Mouse (Mus musculus) kidney, postnatal 14 days (tissue): Measurements from ENCODE around the gene Evi5.
A peak's percentile ranks its signal among the peaks of the same experiment; 100 is the strongest.

ENCODE experiments used
- DNase-seq: peaks from one replicate; pipeline ENCODE4 v3.0.0; 2022; ENCODE audit warnings: mixed read lengths

Gene Evi5

DNA sequence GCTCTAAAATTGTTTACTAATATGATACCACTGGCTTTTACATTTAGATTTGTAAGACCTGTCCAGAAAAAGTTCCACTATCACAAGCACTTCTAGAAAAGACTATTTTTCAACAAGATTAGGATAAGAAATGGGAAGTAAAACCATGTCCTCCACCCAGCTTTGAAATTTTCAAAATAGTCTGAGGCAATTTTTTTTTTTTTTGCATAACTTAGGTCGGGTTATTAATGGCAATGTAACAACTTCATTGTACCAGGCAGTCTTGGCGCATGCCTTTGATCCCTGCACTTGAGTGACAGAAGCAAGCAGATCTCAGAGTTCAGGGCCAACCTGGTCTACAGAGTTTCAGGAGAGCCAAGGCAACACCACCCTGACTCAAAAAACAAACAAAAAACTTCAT is 5.2 kb downstream of the Evi5 start:
- DNase-seq: no peak

DNA sequence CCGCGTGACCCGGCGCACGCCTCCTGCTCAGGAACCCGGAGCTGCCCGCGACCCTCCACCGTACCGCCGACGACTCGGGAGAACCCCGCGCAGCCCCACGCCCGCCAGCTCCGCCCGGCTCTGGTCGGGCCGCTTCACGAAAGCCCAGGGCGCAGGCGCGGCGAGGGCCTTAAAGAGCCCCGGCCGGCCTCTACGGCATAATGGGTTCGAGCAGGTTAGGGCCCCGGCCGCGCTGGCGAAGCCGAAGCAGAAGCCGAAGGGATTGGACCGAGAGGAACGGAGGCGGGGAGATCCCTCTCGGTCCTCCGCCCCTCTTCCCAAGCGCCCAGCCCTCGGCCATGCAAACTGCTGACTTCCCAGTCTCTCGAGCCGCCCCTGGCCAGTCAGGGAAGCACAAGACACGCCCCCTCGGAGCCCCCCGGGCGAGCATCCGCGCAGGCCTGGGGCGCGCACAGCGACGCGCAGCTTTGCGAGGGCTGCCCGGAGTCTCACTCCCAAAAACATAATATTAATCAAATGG is 5.9 kb downstream of the Evi5 start:
- peak; percentile 97 for DNase-seq

DNA sequence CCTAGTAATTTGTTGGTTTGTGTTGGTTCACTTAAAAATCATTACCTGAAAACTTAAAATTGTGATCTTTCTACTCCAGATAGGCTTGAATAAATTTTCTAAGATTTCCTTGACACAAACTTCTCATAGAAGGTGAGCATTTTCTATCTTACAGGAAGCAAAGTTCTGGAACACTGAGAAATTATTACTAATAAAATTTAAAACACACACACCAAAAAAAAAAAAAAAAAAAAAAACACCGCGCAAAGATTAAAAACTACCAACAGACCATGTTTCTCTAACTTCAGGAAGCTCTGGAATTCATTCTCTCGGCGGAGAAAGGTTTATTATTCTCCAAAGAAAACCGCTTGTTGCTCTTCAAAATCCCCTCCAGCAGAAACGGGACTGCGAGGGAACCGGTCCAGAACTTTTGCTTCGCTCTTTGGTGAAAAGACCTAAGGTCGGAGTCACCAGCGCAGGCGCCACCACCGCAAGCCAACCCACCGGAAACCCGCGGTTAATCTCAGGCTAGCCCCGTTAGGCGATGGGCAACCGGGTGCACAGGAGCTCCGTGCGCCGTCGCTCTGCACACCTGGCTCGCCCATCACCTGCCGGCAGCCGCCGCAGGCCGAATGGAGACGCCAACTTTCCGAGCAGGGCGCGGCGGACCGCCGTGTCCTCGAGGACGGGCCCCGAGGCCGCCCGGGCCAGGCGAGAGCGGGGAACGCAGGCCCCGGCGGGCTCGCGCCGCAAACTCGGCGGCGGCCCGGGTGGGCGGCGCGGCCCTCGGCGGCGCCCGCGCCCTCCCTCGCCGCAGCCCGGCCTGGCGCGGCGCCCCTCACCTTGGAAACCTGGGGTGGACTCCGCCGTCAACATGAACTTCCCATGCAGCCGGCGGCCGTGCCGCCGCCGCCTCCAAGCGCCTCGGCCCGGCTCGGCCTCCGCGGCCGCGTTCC is 6.7 kb downstream of the Evi5 start:
- peak; percentile 78 for DNase-seq

DNA sequence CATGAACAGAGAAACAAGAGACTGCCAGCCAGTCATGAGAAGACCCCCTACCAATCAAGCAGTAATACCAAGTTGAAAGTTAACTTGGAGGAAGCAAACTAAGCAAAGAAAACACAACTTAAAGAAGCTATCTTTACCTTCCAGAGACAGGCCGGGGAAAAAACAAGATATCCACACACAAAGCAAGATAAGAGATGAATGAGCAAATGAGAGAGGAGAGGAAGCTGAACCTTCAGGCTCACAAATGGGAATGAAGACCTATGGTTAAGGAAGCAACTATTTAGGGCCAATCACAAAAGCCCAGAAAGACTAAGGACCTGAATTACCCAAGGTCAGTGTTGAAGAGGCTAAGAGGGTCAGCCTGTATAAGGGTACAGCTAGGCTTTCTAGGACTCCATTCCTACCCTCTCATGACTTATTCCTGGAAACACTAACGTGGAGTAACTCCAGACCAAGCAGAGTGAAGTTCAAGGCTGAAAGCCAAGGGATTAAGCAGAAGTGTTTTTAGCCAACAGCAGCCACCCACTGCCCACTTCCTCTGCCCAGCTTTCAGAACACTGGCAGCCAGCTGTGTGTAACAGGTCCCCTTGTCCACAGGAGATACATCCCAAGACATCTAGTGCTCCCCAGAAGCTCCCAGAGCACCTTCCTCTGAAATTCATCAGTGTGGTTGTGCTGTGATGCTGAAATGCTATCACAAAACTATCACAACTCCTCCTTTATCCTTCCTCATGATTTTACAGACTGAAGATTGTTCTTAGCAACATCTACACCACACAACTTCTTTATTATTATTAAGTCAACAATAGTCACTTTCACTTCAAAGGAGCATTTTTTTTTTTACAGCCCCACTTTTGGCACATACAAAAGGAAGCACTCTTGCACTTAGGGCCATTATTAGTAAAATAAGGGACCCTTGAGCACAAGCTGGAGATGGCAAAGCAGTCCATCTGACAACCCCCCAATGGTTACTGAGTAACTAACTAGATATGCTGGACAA is 8.5 kb downstream of the Evi5 start:
- peak; percentile 28 for DNase-seq

DNA sequence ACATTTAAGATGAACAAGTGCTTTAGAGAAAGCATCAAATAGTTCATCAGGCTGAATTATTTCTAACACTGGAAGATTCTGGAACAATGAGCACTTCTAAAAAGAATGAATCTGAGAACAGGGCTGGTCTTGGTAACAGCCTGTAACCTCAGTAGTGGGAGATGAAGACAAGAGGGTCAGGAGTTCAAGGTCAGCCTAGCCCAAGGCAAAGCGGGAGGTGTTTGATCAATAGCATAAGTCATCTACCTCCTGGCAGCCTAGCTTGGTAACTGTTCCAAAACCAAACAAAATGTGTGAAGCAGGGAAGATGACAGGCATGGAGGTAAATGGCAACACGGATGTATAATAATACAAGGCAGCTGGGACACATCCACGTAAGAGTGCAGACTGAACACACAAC is 10.9 kb downstream of the Evi5 start:
- no peak for DNase-seq

DNA sequence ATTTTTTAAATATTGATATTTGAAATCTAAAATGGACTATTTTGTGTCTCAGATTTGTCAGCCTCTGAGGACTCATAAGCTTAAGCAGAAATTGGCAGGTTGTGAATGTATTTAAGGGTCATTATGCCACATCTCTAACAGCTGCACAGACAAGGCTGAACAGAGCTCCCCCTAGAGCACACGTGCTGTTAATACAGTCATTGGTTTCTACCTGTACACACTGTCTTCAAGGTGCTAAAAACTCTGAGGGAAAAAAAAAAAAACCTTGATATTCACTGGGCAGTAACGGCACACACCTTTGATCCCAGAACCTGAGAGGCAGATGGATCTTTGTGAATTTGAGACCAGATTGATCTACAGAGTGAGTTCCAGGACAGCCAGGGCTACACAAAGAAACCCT is 15.9 kb downstream of the Evi5 start:
- no peak for DNase-seq

DNA sequence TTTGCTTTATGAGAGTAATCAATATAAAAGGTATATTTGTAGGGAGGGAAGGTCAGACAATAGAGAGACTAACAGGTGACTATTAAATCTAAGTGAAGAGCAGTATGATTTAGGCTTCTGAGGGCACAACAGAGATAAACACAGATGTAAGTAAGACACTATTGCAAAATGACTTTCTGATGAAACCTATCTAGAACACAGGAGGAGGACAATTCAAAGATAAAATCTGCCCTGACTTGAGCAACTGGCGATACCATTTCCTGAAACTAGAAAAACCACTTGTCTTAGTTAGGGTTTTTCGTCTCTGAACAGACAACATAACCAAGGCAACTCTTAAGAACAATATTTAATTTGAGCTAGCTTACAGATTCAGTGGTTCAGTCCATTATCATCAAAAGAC is 19.4 kb downstream of the Evi5 start:
- no peak for DNase-seq

DNA sequence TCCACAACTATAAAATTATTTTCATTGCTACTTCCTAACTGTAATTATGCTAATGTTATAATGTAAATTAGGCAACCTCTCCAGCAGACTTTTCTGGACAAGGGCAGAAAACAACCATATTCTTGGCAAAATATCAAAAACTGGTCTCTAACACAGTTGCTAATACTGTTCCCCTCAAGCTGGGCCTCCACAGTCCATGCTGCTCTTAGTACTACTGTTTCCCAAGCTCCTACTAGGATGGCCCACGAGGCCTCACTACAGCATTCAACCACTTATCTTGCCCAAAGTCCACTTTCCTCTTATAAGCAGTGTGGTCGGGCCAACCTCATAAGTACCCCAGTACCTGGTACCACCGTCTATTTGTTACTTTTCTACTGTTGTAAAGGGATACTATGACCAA is 20.4 kb downstream of the Evi5 start:
- DNase-seq: no peak

DNA sequence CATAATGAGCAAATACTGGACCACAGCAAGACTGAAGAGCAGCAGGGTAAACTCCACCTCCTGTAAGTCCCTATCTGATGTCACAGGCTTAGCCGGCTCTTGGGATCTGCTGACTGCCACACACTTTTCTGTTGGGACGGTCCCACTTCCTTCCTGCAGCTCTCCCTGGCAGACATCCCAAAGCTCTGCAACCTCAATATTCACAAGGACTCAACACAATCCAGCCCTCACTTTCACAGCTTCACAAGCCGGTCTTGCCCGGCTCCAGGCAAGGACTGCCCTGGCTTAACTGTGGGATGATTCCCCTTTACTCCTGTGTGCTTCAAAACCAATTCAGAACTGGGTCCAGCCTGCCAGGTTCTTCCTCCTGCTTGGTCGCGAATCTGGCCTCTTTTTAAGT is 21.1 kb downstream of the Evi5 start:
- peak; percentile 69 for DNase-seq

DNA sequence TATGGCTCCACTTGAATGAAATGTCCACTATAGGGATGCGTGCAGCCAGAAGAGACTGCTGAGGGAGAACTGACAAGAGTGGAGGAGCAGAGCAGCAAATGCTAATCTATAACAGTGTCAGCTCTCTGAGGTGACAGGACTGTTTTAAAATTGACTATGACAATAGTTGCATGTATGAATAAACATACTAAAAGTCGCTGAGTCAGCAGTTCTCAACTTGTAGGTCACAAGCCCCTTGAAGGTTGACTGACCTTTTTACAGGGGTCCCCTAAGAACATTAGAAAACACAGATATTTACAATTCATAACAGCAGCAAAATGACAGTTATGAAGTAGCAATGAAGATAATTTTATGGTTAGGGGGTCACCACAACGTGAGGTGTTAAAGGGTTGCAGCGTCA is 25.9 kb downstream of the Evi5 start:
- no peak for DNase-seq

DNA sequence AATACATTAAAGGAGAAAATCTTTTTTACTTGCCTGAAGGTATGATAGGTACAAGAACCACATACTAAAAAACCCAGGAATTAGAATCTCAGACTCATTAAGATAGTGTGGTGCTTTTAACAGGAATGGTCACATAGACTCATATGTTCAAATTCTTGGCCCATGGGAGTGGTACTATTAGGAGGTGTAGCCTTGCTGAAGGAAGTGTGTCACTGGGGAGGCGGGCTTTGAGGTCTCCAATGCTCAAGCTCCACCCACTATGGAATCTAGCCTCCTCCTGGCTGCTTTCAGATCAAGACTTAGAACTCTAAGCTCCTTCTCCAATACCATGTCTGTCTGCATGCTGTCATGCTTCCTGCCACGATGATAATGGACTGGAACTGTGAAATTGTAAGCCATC is 27.1 kb downstream of the Evi5 start:
- no peak for DNase-seq

DNA sequence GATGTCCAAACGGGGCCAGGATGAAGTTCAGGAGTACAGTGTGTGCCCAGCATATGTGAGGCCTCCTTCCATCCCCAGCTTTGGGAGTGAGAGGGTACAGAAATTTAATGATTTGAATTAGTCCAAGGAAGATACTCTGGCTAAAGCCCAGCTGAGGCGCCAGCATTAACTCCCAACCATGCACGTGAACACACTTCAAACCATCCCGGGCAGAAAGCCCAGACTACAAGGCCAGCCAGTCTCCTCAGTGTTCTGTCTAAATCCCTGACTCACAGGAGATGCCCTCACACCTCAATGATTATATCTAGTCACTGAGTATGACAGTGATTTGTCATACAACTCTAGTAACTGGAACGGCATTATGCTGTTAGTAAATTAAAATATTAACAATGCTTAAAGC is 27.6 kb downstream of the Evi5 start:
- peak; percentile 40 for DNase-seq

DNA sequence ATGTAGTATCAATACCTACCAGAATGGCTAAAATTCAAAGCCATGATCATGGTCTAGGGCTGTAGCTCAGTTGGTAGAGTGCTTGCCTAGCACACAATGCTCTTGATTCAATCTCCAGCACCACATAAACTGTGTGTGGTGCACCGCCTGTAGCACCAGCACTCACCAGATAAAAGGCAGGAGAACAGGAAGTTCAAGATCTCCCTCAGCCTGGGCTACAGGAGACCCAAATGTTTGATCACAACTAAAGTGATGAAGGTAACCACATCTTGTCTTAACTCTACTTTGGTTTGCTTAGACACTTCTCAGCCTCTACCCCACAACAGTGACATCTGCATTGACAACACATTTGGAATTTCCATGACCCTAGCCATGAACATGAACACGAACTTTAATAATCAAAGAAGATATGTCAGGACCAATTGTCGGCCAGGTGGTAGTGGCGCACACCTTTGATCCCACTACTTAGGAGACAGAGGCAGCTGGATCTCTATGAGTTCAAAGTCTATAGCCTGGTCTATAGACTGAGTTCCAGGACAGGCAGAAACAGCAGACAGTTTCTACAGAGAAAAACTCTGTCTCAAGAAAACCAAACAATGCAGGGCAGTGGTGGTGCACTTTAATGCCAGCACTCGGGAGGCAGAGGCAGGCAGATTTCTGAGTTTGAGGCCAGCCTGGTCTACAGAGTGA is 34.2 kb downstream of the Evi5 start:
- no peak for DNase-seq

DNA sequence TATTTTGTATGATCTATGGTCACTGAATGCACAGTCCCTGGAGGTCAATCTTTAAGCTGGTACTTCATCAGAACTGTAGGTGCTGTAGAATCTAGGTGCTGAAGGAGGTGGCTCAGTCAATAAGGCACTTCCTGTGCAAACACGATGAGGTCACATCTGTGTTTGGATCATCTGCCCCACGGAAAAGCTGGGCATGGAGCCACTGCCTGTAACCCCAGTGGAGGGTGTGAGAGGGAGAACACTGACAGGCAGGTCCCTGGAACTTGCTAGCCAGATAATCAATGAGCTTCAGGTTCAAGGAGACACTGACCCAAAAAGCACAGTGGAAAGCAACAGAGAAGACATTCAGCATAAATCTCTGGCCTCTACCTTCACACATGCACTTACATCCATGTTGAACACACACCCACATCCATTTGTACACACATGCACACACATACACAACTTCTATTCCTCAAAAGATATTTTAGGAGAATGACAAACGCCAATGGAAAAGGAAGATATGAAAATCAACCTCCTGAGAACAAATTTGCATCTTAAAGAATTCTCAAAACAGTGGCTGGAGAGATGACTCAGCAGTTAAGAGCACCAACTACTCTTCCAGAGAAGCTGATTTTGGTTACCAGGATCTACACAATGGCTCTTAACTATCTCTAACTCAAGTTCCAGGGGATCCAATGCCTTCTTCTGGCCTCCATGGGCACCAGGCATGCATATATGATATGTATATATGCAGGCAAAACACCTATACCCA is 35.8 kb downstream of the Evi5 start:
- no peak for DNase-seq

DNA sequence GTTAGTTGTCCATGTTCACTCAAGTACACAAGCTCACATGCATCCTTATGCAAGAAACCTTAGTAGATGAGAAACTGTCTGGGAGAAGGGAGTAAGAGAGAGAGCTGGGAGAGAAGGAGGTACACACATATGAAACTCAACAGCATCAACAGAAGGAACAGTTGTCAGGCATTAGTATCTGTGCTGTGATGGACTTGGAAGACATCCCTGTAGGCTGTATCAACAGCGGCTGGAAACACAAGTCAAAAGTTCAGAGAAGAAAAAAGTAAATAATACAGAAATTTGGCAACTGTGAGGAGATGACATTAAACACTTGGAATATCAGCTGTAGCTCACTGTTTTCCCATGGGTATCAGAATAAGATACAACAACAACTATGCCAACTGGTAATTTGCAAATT is 40.6 kb downstream of the Evi5 start:
- no peak for DNase-seq

DNA sequence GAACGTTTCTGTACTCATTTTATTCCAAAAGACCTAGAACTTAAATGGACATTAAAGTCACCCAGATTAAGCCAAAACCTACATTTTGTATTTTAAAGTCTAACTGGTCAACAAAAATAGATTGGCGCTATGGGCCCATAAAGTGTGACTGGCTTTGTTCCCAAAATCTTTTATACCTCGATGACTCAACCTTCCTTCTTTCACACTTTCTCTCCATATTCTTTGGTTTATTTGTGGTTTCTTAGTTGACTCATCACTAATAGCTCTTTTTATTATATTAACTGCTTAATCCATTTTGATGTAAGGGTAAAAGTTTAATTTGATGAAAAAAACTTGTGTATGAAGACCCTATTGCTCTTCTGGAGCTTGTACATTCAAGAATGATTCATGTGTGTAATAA is 43.6 kb downstream of the Evi5 start:
- no peak for DNase-seq

DNA sequence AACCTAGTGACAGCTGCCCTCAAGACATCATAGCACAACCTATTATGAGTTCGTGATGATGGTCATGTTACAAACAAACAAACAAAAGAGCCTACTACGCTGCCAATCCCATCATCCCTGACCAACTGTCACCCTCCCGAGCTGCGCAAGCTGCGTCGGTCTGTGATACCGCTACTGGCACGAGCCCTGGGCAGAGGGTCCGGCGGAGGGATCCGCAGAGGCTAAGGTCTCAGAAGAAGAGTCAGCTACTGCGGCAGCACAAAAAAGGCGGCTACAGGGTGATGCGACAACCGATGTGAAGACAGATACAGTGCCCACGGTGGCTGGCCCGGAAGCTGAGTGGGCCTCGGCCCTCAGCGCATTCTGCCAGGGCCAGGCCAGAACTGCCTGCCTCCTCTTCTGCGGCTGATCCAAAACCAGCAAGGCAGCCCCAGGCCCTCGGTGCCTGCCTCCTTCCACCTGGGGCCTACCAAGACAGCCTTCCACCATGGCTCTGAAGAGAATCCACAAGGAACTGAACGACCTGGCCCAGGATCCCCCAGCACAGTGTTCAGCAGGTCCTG is 44.8 kb downstream of the Evi5 start, which contains the start of gene Ube2d2b:
Gene Ube2d2b, plus strand, starts transcription at position 102 of the 563 bp plus-strand sequence.
- DNase-seq: no peak

DNA sequence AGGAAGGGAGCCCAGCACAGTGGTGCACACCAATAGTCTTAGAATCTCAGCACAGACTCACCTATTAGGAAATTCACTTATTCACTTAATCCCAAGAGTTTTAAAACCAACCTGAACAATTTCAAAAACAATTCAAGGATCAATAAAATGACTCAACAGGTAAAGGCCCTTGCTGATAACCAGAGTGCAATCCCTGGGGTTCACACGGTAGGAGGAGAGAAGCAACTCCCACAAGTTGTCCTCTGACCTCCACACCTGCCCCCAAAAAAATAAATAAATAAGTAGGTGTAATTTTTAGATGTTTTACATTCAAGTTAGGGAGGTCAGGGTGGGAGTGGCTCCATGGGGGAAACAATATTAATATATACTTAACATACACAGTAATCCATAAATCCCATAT is 52.4 kb downstream of the Evi5 start:
- DNase-seq: no peak

DNA sequence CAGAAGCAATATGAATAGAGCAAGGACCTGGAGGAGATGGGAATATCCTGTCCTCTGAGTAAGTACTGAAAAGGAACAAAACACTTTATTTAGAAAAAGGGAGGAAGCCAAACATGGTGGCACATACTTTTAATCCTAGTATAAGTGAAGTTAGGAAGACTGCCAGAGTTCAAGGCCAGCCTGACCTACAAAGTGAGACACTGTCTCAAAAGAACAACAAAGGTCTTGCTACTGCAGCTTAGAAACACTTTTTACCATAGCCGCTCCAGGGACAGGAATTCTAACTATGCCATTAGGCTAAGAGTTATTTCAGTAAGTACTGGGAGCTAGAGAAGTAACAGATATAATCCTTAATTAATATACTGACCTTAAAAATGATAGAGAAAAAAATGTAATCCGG is 60.3 kb downstream of the Evi5 start:
- DNase-seq: no peak

DNA sequence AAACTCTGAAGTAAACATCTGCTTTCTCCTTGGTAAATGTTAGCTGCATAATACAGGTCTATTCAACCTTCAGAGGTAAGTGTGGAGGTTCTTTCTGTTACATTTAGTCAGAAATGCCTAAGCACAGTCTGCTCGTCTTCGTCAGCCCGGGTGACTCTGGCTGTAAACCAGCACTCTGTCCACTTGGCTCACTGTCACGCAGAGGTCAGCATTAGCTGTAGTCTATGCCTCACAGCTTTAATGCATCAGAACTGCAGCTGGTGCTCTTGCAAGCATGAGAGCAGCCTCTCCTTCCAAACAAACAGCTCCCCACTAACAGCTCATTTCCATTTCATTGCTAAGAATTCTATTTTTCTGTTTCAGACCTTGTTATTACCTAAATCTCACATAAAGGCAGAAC is 67.4 kb downstream of the Evi5 start:
- peak; percentile 45 for DNase-seq

DNA sequence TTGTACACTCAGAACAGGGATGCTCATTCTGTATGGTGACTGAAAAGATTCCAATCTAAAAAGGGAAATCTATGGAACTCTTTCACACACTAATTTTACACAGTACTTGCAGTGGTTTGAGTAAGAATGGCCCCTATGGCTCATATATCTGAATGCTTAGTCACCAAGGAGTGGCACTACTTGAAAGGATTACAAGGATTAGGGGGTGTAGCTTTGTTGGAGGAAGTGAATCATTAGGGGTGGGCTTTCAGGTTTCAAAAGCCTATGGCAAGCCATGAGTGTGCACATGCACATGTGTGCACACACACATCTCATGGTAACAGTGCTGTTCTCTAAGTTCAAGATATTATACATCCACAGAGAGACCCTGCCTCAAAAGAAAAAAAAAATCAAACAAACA is 72.3 kb downstream of the Evi5 start:
- no peak for DNase-seq

DNA sequence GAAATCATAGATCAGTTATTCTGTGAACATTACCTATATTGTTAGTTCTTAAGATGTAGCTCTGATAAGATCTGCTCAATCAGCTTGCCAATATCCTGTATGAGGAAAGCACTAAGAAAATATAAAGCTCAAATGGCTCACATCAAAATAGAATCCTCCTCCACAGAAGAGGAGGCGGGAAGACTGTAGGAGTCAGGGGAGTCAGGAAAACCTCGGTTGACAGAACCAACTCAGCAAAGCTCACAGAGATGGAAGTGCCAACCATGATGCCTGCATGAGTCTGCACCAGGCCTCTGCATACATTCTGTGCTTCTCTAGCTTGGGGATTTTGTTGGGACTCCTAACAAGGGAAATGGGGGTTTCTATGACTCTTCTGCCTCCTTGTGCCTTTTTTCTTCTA is 73.7 kb downstream of the Evi5 start:
- DNase-seq: no peak
